Mouse (Mus musculus) stomach, embryonic 14.5 days (tissue): Measurements from ENCODE around the gene Nol10. TPM values are rescaled to one million over a fixed set of nuclear protein-coding genes. Genes with fewer than 3 reads are reported as not detected.

Experiments used
- ATAC-seq: fragments of 200-750 bp; cut with Nextera tagmentation; 2 replicates; pipeline ENCODE4 v1.8.0; 2017; ENCODE audit warnings: low read depth, moderate TSS enrichment; ENCODE audit not compliant: insufficient number of reproducible peaks, insufficient read depth, low FRiP score
- H3K27ac ChIP-seq: fragments of 300-500 bp; sonication (generic); 2 replicates; pipeline ENCODE4 v1.5.1; 2014; ENCODE audit warnings: mild to moderate bottlenecking, low read length, moderate library complexity, mixed read lengths
- H3K27me3 ChIP-seq: fragments of 300-500 bp; sonication (generic); 2 replicates; pipeline ENCODE4 v1.6.1; 2014; ENCODE audit warnings: low read length, control low read depth, mixed read lengths; ENCODE audit not compliant: control insufficient read depth, insufficient read depth
- H3K36me3 ChIP-seq: fragments of 300-500 bp; sonication (generic); 2 replicates; pipeline ENCODE4 v1.6.1; 2014; ENCODE audit warnings: mild to moderate bottlenecking, control low read depth, low read length, moderate library complexity, mixed read lengths; ENCODE audit not compliant: control insufficient read depth, insufficient read depth
- H3K4me1 ChIP-seq: fragments of 300-500 bp; sonication (generic); 2 replicates; pipeline ENCODE4 v1.6.1; 2014; ENCODE audit warnings: low read length, control low read depth, mixed read lengths; ENCODE audit not compliant: control insufficient read depth, insufficient read depth
- H3K4me2 ChIP-seq: fragments of 300-500 bp; sonication (generic); replicated peaks from 2 replicates; pipeline ENCODE4 v1.6.1; 2014; ENCODE audit warnings: low read depth, low read length, control low read depth
- H3K4me3 ChIP-seq: fragments of 300-500 bp; sonication (generic); 2 replicates; pipeline ENCODE4 v1.5.1; 2014; ENCODE audit warnings: low read depth, low read length, control low read depth
- H3K9ac ChIP-seq: fragments of 300-500 bp; sonication (generic); replicated peaks from 2 replicates; pipeline ENCODE4 v1.6.1; 2014; ENCODE audit warnings: low read depth, mild to moderate bottlenecking, control low read depth, low read length, moderate library complexity, mixed read lengths
- H3K9me3 ChIP-seq: fragments of 300-500 bp; sonication (generic); 2 replicates; pipeline ENCODE4 v1.6.1; 2016; ENCODE audit warnings: low read depth, low read length, control low read depth; ENCODE audit not compliant: control insufficient read depth
- WGBS: fragments of 180-500 bp; shearing (Covaris S2); extraction: QIAGEN DNeasy Blood & Tissue Kit; methylation state at CpG from one replicate; pipeline ENCODE4 v1.1.7; 2014; 5-methylcytosine and 5-hydroxymethylcytosine counted together
- polyA plus RNA-seq: library from polyadenylated mRNA; unstranded; fragments of >200 nt; fragmentation: Nextera tagmentation; extraction: Ambion mirVana; gene quantifications from 2 replicates; pipeline ENCODE4 v1.2.1, GENCODE M21; 2014

Nol10 gene
- polyA plus RNA-seq, 1 experiment from 2014 or later: 21.0 TPM

DNA sequence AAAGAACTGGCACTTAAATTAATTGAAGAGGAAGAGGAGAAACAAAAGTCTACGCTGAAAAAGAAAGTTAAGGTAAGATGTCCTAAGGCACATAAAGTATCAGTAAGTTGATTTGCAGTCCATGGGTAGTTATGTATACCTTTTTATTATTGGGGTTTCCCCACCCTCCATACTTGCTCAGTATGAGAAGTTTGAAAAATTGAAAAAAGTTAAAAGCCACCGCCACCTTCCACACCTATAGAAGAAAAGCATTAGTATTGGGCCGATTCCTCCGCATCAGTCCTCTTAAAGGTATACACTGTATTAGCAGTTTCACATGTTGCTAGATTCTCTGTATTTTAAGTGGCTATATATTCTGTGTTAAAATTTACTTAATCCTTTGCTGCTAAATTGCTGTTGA lies 58.6 kb downstream of the Nol10 start:
- H3K4me3 ChIP-seq: no peak overlapping the region
- H3K9ac ChIP-seq: no peak overlapping the region
- H3K27me3 ChIP-seq: no peaks in the 10 kb centered on the region
- H3K4me2 ChIP-seq: no peak overlapping the region
- whole genome bisulfite sequencing: 92% methylated on average over 4 of the region's 4 CpGs
- H3K36me3 ChIP-seq: peaks cover 29% of the 10 kb centered on the region
- ATAC-seq: no peak
- no peaks in the 10 kb centered on the region for H3K4me1 ChIP-seq
- H3K9me3 ChIP-seq: no peaks in the 10 kb centered on the region
- no peak overlapping the region for H3K27ac ChIP-seq

DNA sequence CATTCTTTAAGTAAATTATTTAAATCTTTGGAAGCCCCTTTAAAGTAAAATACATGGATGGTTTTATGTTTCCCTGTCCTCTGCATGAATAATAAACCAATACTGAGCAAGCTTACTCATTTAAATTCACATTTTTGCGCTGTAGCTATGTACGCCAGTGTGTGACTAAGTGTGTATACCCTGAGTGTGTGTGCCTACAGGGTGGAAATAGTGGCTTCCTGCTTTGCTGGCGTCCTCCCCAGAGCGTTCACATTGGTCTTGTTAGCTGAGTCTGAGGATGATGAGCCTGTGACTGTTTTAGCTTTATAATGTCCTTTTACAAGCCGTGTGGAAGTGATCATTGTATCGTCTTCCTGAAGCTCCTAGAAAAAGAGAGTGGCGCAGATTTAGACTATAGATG lies 60.1 kb downstream of the Nol10 start:
- Histone ChIP-seq H3K4me1 (no peaks in the 10 kb centered on the region), H3K27ac (no peak overlapping the region), H3K9me3 (no peaks in the 10 kb centered on the region), H3K36me3 (peaks cover 25% of the 10 kb centered on the region), H3K27me3 (no peaks in the 10 kb centered on the region), H3K4me2 (no peak overlapping the region), H3K9ac (no peak overlapping the region), H3K4me3 (no peak overlapping the region)
- ATAC-seq: no peak
- WGBS: 93% methylated on average over 7 of the region's 7 CpGs

DNA sequence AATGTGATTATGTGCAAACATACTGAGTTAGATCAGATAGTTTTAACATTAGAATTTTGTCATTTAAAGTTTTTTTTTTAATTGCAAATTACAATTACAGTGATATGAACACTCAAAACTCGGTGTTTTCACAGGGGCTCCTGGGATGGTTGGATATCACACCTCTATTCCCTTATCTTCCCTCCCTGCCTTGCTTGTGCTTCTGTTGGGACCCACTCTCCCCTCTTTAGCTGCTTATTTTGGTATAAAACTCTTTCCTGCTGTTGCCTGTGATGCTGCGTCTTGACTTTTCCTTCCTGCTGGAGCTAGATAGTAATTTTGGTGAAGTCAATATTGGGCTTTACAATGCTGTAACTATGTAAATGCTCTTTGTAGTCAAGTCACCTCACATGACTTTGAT lies 63.0 kb downstream of the Nol10 start:
- no peaks in the 10 kb centered on the region for H3K27me3 ChIP-seq
- no peak overlapping the region for H3K9ac ChIP-seq
- H3K27ac ChIP-seq: no peak overlapping the region
- H3K4me1 ChIP-seq: no peaks in the 10 kb centered on the region
- H3K4me3 ChIP-seq: no peak overlapping the region
- no peak for ATAC-seq
- H3K36me3 ChIP-seq: peaks cover 11% of the 10 kb centered on the region
- no peak overlapping the region for H3K4me2 ChIP-seq
- H3K9me3 ChIP-seq: no peaks in the 10 kb centered on the region
- 85% methylated on average over 2 of the region's 2 CpGs for WGBS

DNA sequence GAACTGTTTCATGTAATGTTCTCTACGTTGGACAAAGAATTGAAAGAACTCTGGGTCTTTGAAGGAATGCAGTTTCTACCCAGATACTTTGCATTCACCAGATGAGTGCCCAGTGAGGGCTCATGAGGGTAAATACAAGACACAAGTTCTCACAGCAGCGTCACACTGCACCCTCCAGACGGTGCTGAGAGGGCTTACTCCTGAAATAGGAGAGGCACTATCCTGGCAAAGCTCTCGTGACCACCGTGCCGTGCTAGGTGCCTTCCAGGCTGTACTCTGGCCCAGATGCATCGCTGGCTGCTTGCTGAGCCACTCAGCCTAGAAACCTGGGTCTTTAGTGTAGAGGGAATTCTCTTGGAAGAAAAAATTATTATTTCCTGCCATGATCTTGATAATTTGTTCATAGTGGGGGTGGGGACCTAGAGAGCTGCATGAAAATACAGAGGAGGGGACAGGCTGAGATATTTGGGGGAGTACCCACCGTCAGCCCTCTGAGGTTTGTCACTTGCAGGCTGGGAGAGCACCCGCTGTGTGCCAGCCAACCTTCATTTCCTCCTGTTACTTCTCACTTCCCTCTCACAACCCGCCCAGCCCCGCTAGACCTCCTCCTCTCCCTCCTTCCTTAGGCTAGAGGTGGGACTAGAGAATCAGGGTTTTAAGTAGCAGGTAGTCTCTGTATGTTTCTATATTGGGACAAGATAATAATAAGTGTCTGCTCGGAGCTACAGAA lies 63.7 kb downstream of the Nol10 start:
- peaks cover 11% of the 10 kb centered on the region for H3K36me3 ChIP-seq
- H3K9ac ChIP-seq: no peak overlapping the region
- no peak overlapping the region for H3K4me2 ChIP-seq
- H3K4me1 ChIP-seq: no peaks in the 10 kb centered on the region
- H3K27me3 ChIP-seq: no peaks in the 10 kb centered on the region
- no peak overlapping the region for H3K4me3 ChIP-seq
- 56% methylated on average over 12 of the region's 12 CpGs for WGBS
- H3K9me3 ChIP-seq: no peaks in the 10 kb centered on the region
- ATAC-seq: no peak
- no peak overlapping the region for H3K27ac ChIP-seq

DNA sequence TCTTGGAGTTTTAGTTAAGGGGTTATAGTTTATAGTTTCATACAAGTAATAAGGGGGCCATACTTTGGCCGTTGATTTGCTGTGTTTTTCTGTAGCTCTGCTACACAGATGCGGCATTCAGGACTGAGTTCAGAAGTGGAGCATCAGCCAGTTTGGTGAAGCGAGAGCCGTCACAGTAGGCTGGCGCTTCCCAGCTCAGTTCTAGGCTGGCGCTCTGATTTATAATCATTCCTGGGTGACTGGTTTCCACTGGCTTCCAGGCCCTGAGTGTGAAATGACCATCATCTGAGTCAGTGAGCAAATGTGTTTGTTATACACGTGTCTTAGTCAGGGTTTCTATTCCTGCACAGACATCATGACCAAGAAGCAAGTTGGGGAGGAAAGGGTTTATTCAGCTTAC lies 66.5 kb downstream of the Nol10 start:
- no peak overlapping the region for H3K27ac ChIP-seq
- H3K27me3 ChIP-seq: no peaks in the 10 kb centered on the region
- H3K4me2 ChIP-seq: no peak overlapping the region
- H3K9me3 ChIP-seq: no peaks in the 10 kb centered on the region
- no peak overlapping the region for H3K9ac ChIP-seq
- no peak for ATAC-seq
- no peak overlapping the region for H3K4me3 ChIP-seq
- H3K36me3 ChIP-seq: peaks cover 3% of the 10 kb centered on the region; the same call in 1 of the 2 replicates
- no peaks in the 10 kb centered on the region for H3K4me1 ChIP-seq
- WGBS: 89% methylated on average over 7 of the region's 7 CpGs

DNA sequence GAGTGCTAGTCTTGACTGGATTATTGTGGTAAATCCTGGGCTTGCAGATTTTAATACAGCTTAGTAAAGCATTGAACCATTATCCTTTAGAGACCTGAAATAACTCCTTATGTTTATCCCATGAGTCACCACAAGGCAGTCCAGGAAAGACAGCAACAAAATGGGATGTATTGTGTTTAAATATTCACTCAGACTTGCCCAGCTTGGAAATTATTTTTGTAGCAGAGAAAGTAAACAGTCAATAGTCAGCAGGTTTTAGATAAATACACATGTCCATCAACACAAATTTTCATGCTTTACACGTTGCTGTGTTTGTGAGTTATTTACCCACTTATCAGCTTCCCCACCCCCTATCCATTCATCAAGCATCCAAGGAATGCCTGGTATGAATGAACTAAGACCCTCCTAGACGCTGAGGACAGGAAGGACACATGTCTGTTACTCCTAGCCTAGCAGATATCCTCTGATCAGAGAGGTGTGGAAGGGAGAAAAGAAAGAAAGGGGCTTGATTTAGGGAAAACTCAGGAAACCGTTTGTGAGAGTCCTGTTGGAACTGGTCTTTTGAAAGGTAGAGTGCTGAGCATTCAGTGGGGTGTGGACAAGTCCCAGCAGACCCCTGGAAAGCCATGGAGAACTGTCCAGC lies 72.0 kb downstream of the Nol10 start:
- Histone ChIP-seq H3K27ac (no peak overlapping the region), H3K9ac (no peak overlapping the region), H3K4me2 (no peak overlapping the region), H3K4me3 (no peak overlapping the region), H3K36me3 (peaks cover 11% of the 10 kb centered on the region; the same call in 1 of the 2 replicates), H3K27me3 (no peaks in the 10 kb centered on the region), H3K4me1 (no peaks in the 10 kb centered on the region), H3K9me3 (no peaks in the 10 kb centered on the region)
- 19% methylated on average over 3 of the region's 3 CpGs for WGBS
- no peak for ATAC-seq

DNA sequence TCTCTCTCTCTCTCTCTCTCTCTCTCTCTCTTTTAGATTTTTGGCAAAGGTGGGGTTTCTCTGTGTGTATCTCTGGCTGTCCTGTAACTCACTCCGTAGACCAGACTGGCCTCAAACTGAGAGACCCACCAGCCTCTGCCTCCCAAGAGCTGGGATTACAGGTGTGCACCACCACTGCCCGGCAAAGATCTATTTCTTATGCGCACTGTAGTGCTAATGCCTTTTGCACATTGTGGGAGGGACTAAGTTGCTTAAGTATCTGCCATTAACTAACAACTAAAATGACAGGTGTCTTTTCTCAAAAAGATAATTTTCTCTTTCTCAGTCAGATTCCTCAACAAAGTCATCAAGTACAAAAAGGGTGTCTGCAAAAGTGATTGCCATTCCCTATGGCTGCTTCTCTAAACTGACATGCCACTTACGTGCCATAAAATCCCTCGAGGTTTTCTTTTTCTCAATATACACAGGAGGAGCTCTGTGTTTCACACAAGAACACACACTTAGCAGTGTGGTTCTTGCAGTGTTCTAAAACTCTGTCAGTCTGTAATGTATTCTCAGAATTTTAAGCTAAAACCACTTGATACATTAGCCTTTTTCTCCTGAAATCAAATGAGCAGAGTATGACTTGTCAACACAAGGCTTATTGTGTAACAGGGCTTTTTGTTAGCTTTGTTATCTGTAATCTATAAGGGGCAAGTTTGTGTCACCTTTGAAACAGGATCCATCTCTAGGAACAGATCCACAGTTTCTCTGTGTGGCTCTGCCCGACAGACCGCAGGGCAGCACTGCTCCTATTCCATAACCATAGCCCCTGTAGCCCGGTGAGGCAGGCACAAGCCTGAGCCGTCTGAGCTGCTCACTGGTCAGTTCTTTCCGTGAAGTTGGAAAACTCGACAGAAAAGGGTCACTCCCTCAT lies 77.3 kb downstream of the Nol10 start:
- Histone ChIP-seq H3K4me1 (no peaks in the 10 kb centered on the region), H3K27ac (no peak overlapping the region), H3K9ac (no peak overlapping the region), H3K4me2 (no peak overlapping the region), H3K9me3 (no peaks in the 10 kb centered on the region), H3K36me3 (peaks cover 15% of the 10 kb centered on the region; the same call in 1 of the 2 replicates), H3K4me3 (no peak overlapping the region), H3K27me3 (no peaks in the 10 kb centered on the region)
- WGBS: 72% methylated on average over 11 of the region's 11 CpGs
- ATAC-seq: no peak

DNA sequence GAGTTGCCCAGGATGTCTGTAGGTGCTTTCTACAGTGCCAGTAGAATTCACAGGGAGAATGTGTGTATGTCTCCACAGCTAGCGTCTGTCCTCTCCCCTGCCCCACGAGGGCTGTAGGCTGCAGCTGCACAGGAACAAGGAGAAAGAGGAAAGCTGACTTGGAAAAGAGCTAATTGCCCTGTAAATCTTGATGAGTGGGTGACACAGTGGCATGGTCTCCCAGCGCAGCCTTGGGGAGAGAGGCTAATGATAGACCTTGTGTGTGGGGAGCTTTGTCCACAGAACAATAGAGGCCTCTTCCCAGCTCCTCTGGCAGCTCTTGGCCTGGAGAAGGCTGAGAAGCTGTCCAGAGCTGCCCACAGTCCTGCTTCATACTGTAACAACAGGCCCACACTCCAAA lies 78.5 kb downstream of the Nol10 start:
- Histone ChIP-seq H3K4me3 (no peak overlapping the region), H3K4me2 (no peak overlapping the region)
- 68% methylated on average over 3 of the region's 3 CpGs for WGBS

More for the DNA sequence above, 78.5 kb downstream of the Nol10 start:
- Histone ChIP-seq H3K4me1 (no peaks in the 10 kb centered on the region), H3K36me3 (peaks cover 20% of the 10 kb centered on the region; the same call in 1 of the 2 replicates), H3K9ac (no peak overlapping the region), H3K27me3 (no peaks in the 10 kb centered on the region), H3K27ac (no peak overlapping the region), H3K9me3 (no peaks in the 10 kb centered on the region)
- ATAC-seq: no peak
